Mouse (Mus musculus) midbrain, embryonic 11.5 days (tissue): ENCODE measurements around the gene Cdk8. TPM values are rescaled to one million over a fixed set of nuclear protein-coding genes. Genes with fewer than 3 reads are reported as not detected.

Experiments used
- ATAC-seq: fragments of 200-750 bp; cut with Nextera tagmentation; 2 replicates; pipeline ENCODE4 v1.8.0; 2017; ENCODE audit warnings: moderate TSS enrichment, moderate library complexity; ENCODE audit not compliant: low FRiP score
- DNase-seq: peaks from one replicate; pipeline ENCODE4 v3.0.0; 2015; ENCODE audit warnings: low spot score; ENCODE audit errors: missing footprints
- H3K27ac ChIP-seq: fragments of 300-500 bp; sonication (generic); 2 replicates; pipeline ENCODE4 v1.5.1; 2014; ENCODE audit warnings: low read depth, low read length
- H3K27me3 ChIP-seq: fragments of 300-500 bp; sonication (generic); 2 replicates; pipeline ENCODE4 v1.6.1; 2014; ENCODE audit warnings: mild to moderate bottlenecking, low read length, moderate library complexity, mixed read lengths; ENCODE audit not compliant: control insufficient read depth, insufficient read depth
- H3K36me3 ChIP-seq: fragments of 300-500 bp; sonication (generic); 2 replicates; pipeline ENCODE4 v1.6.1; 2014; ENCODE audit warnings: mild to moderate bottlenecking, low read length, moderate library complexity, mixed read lengths; ENCODE audit not compliant: control insufficient read depth, insufficient read depth
- H3K4me1 ChIP-seq: fragments of 300-500 bp; sonication (generic); 2 replicates; pipeline ENCODE4 v1.6.1; 2014; ENCODE audit warnings: low read length; ENCODE audit not compliant: control insufficient read depth, insufficient read depth
- H3K4me2 ChIP-seq: fragments of 300-500 bp; sonication (generic); 2 replicates; pipeline ENCODE4 v1.6.1; 2014; ENCODE audit warnings: mild to moderate bottlenecking, moderate library complexity
- H3K4me3 ChIP-seq: fragments of 300-500 bp; sonication (generic); 2 replicates; pipeline ENCODE4 v1.5.1; 2014; ENCODE audit warnings: low read depth, low read length
- H3K9ac ChIP-seq: fragments of 300-500 bp; sonication (generic); 2 replicates; pipeline ENCODE4 v1.6.1; 2014; ENCODE audit warnings: low read length
- H3K9me3 ChIP-seq: fragments of 300-500 bp; sonication (generic); 2 replicates; pipeline ENCODE4 v1.6.1; 2016; ENCODE audit warnings: low read length; ENCODE audit not compliant: control insufficient read depth
- WGBS: fragments of 180-500 bp; shearing (Covaris S2); extraction: QIAGEN DNeasy Blood & Tissue Kit; methylation state at CpG from one replicate; pipeline ENCODE4 v1.1.7; 2014; 5-methylcytosine and 5-hydroxymethylcytosine counted together
- polyA plus RNA-seq: library from polyadenylated mRNA; unstranded; fragments of >200 nt; fragmentation: Nextera tagmentation; extraction: Ambion mirVana; gene quantifications from 2 replicates; pipeline ENCODE4 v1.2.1, GENCODE M21; 2014

Cdk8 gene
- polyA plus RNA-seq, 1 experiment from 2014 or later: 39.2 TPM

DNA sequence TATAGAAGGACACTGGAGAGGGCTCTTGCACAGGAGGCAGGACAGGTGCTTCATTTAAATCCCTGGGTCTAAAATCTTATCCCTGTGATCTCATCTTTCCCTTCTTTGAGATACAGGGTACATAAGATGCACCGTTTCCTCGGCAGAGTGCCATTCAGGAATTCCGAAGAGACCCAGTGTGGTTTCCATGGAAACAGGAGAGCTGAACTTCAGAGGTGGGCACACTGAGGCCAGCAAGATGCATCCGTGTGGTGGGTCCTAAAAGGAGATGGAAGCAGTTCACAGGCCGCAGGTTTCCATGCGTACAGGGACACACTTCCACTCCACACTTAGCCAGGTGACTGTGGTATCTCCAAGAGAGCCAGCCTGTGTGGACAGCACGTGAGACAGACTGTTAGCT, 101.5 kb downstream of the Cdk8 start:
- Histone ChIP-seq H3K27me3 (no peaks in the 10 kb centered on the region), H3K4me2 (no peak overlapping the region), H3K36me3 (no peaks in the 10 kb centered on the region), H3K9me3 (no peaks in the 10 kb centered on the region), H3K4me1 (no peaks in the 10 kb centered on the region), H3K4me3 (no peak overlapping the region), H3K27ac (no peak overlapping the region), H3K9ac (no peak overlapping the region)
- no peak for ATAC-seq
- no peak for DNase-seq
- 59% methylated on average over 7 of the region's 7 CpGs for WGBS

DNA sequence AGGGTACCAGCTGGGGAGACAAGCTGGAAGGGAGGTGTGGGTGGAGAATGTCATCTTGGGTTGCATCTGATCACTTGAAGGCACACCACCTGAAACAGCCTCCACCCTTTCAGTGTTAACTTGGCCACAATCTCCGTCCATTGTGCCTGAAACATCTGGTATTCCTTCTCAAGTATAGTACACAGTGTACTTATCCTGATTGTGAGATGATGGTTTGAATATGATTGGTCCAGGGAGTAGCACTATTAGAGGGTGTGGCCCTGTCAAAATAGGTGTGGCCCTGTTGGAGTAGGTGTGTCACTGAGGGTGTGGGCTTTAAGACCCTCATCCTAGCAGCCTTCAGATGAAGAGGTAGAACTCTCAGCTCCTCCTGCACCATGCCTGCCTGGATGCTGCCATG, 103.4 kb downstream of the Cdk8 start:
- no peak for ATAC-seq
- DNase-seq: peak; percentile 53
- H3K27ac ChIP-seq: no peak overlapping the region
- H3K27me3 ChIP-seq: no peaks in the 10 kb centered on the region
- no peaks in the 10 kb centered on the region for H3K9me3 ChIP-seq
- H3K4me3 ChIP-seq: no peak overlapping the region
- no peak overlapping the region for H3K4me2 ChIP-seq
- no peaks in the 10 kb centered on the region for H3K36me3 ChIP-seq
- H3K9ac ChIP-seq: no peak overlapping the region
- no peaks in the 10 kb centered on the region for H3K4me1 ChIP-seq
- 78% methylated on average over 1 of the region's 1 CpGs for WGBS

DNA sequence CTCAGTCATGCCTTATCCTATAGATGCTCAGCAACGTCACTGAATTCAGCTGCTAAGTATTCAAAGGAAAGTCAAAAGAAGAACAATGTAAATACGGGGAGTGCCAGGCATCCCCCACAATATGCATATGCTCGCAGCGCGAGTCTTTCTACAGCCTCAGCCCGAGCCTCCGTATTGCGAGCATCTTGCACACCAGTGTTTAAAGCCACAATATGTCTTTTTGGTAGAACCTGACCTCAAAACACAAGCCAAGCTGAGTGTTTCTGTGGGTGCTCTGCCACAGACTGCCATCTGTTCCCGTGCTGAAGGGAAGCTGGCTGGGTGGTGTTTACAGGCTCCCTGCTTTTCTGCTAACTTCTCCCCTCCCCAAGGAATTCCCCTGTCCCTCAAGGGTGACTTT, 107.0 kb downstream of the Cdk8 start:
- Histone ChIP-seq H3K4me3 (no peak overlapping the region), H3K9ac (no peak overlapping the region), H3K27me3 (no peaks in the 10 kb centered on the region), H3K27ac (no peak overlapping the region), H3K36me3 (no peaks in the 10 kb centered on the region), H3K4me2 (no peak overlapping the region), H3K4me1 (no peaks in the 10 kb centered on the region), H3K9me3 (no peaks in the 10 kb centered on the region)
- no peak for DNase-seq
- WGBS: 61% methylated on average over 9 of the region's 9 CpGs
- no peak for ATAC-seq

DNA sequence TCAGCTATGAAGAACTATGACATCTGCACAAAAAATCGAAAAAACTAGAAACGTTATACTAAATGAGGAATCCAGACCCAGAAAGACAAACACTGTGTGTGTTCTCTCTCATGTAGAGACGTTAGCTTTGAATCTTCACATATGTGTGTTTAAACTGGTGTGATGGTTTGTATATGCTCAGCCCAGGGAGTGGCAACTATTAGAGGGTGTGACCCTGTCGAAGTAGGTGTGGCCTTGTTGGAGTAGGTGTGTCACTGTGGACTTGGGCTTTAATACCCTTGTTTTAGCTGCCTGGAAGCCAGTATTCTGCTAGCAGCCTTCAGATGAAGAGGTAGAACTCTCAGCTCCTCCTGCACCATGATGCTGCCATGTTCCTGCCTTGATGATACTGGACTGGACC, 109.0 kb downstream of the Cdk8 start:
- 89% methylated on average over 4 of the region's 4 CpGs for WGBS
- no peak overlapping the region for H3K4me2 ChIP-seq
- no peak overlapping the region for H3K27ac ChIP-seq
- H3K36me3 ChIP-seq: no peaks in the 10 kb centered on the region
- no peak overlapping the region for H3K9ac ChIP-seq
- no peaks in the 10 kb centered on the region for H3K27me3 ChIP-seq
- H3K4me3 ChIP-seq: no peak overlapping the region
- no peaks in the 10 kb centered on the region for H3K4me1 ChIP-seq
- ATAC-seq (no peak), DNase-seq (peak; percentile 19)
- H3K9me3 ChIP-seq: no peaks in the 10 kb centered on the region

DNA sequence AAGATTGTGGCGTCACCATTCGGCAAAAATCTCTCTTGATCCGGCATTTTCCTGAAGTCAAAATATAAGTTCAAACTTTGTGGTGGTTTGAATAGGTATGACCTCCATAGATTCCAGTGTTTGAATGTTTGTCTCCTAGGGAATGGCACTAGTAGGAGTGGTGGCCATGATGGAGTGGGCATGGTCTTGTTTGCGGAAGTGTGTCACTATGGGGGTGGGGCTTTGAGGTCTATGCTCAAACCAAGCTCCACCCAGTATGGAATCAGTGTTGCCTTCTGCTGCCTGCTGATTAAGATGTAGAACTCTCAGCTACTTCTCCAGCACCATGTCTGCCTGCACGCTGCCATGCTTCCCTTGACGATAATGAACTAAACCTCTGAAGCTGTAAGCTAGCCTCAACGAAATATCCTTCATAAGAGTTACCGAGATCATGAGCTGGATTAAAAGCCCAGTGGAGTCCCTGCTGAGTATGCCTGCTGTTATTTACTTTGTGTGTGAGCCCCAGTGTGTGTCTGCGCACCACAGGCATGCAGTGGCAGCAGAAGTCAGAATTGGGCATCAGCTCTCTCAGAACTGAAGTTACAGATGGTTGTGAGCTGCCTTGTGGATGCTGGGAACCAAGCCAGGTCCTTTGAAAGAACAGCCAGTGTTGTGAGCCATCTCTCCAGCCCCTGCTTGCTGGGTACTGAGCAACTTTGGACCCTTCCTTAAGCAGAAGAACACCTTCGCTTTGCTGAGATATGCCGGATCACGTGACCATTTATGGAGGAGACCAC, 114.1 kb downstream of the Cdk8 start:
- Histone ChIP-seq H3K9me3 (no peaks in the 10 kb centered on the region), H3K4me2 (no peak overlapping the region), H3K4me1 (no peaks in the 10 kb centered on the region), H3K27ac (no peak overlapping the region), H3K36me3 (no peaks in the 10 kb centered on the region), H3K27me3 (no peaks in the 10 kb centered on the region), H3K4me3 (no peak overlapping the region), H3K9ac (no peak overlapping the region)
- 86% methylated on average over 12 of the region's 12 CpGs for WGBS
- DNase-seq (peak; percentile 80), ATAC-seq (no peak)

DNA sequence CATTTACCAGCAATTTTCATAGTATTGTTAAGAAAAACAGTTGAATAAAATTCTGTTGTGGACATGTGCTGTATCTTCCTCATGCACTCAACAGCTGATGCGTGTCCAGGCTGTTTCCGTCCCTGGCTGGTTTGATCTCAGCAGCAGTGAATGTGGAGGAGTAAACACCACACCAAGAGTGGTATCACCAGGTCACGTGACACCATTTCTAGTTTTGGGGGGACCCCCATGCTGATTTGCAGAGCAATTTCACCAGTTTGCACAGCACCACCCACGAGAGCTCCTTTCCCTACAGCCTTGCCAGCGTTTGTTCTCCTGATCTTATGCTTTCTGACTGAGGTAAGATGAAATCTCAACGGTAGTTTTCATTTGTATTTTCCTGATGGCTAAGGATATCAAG, 116.1 kb downstream of the Cdk8 start:
- H3K9ac ChIP-seq: no peak overlapping the region
- no peak for ATAC-seq
- DNase-seq: no peak
- H3K27ac ChIP-seq: no peak overlapping the region
- H3K4me3 ChIP-seq: no peak overlapping the region
- no peaks in the 10 kb centered on the region for H3K4me1 ChIP-seq
- H3K4me2 ChIP-seq: no peak overlapping the region
- WGBS: 82% methylated on average over 6 of the region's 6 CpGs
- no peaks in the 10 kb centered on the region for H3K27me3 ChIP-seq
- no peaks in the 10 kb centered on the region for H3K36me3 ChIP-seq
- no peaks in the 10 kb centered on the region for H3K9me3 ChIP-seq

DNA sequence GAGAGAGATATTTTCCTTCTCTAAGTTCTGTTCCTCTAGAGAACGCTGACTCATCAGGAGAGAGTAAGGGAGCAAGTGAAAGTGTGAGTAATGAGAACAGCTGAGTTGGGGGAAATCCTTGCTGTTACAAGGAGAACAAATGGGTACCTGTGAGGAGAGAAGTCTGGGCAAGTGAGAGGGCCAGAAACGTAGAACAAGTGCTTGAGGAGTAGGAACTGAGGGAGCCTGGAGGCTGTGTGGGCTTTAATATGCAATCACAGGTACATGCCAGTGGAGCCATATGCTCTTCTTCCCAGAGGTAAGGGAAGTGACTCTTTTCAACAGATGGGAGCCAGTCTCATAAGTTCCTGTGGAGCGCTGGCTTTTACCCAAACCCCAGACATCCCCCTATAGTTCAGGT, 118.2 kb downstream of the Cdk8 start:
- DNase-seq (peak; percentile 6), ATAC-seq (no peak)
- Histone ChIP-seq H3K4me1 (no peaks in the 10 kb centered on the region), H3K4me3 (no peak overlapping the region), H3K27me3 (no peaks in the 10 kb centered on the region), H3K9ac (no peak overlapping the region), H3K27ac (no peak overlapping the region), H3K36me3 (no peaks in the 10 kb centered on the region), H3K4me2 (no peak overlapping the region), H3K9me3 (no peaks in the 10 kb centered on the region)
- 73% methylated on average over 3 of the region's 3 CpGs for WGBS

DNA sequence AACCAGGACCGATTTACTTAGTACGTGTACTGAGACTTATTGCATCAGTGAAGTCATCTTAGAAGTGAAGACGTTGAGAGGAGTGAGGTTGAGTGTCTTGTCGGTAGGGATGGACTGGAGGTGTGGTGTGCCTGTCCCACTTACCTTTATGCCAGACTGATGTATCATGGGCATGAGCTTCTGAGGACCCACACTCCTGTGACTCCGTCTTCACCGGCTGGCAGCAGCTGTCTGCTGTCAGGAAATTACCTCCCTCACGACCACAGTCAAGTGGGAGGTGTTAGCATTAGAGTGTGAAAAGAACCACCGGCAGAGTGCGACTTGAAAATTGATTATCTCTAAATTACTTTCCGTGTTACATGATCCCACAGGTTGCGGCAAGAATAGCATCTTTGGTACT, 119.8 kb downstream of the Cdk8 start:
- H3K9me3 ChIP-seq: no peaks in the 10 kb centered on the region
- no peak overlapping the region for H3K4me2 ChIP-seq
- H3K4me1 ChIP-seq: no peaks in the 10 kb centered on the region
- no peaks in the 10 kb centered on the region for H3K36me3 ChIP-seq
- no peak for DNase-seq
- H3K27ac ChIP-seq: no peak overlapping the region
- ATAC-seq: no peak
- H3K9ac ChIP-seq: no peak overlapping the region
- 87% methylated on average over 11 of the region's 11 CpGs for WGBS
- no peak overlapping the region for H3K4me3 ChIP-seq
- no peaks in the 10 kb centered on the region for H3K27me3 ChIP-seq

DNA sequence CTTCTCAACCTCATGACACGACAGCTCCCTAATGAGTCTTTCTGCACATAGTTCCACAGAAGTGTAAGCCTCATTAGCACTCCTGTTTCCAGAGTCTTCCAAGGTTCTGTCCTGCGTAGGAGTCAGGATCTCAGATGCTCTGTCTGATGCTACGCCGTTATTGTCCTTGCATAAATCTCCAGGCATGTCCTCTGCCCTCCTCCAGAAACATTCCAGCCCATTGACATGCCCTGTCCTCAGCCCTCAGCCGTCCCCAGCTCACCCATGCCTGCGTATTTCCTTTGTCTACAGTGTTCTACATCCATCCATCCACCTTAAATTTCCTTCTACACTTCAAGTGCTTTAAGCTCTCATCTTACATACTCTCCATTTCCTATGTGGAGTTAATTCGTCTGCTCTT, 121.0 kb downstream of the Cdk8 start:
- ATAC-seq: no peak
- H3K36me3 ChIP-seq: no peaks in the 10 kb centered on the region
- H3K4me2 ChIP-seq: no peak overlapping the region
- WGBS: 89% methylated on average over 7 of the region's 7 CpGs
- no peaks in the 10 kb centered on the region for H3K9me3 ChIP-seq
- DNase-seq: no peak
- no peaks in the 10 kb centered on the region for H3K27me3 ChIP-seq
- H3K27ac ChIP-seq: no peak overlapping the region
- H3K4me3 ChIP-seq: no peak overlapping the region
- H3K9ac ChIP-seq: no peak overlapping the region
- no peaks in the 10 kb centered on the region for H3K4me1 ChIP-seq
